Mouse (Mus musculus) thymus, postnatal 36 days (tissue): ENCODE measurements around the gene Zdhhc5.

Experiments
- DNase-seq, 2 experiments: peaks; one replicate each; pipeline ENCODE4 v3.0.0; 2022; ENCODE audit warnings: mixed read lengths in 2 of 2

Gene Zdhhc5

GRCm38 (mm10) chr2:84638428-84639220 lies 76.4 kb downstream of the Zdhhc5 start:
- no peak for DNase-seq
